8 mouse cellular contexts compared by ENCODE assay signal in the genomic region with DNA sequence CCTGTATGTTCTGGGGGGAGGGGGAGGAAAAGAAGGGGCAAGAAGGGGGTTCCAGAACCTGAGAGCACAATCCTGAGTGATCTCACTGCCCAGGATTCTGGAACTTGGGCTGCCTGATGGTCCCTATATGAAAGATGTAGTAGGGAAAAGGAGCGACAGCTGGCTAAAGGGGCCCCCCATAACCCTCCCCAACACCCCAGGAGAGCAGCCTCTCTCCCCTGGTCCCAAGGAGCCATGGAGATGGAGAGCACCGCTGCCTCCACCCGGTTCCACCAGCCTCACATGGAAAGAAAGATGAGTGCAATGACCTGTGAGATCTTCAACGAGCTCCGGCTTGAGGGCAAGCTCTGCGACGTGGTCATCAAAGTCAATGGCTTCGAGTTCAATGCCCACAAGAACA. TPM values are rescaled to one million over a fixed set of nuclear protein-coding genes. Genes with fewer than 3 reads are reported as not detected.
DNase-seq lines count a peak whose midpoint lies in the region; ATAC-seq and TF ChIP-seq lines count a peak whose summit lies in the region.

Gene Nt5c3b, minus strand, starts transcription at position 12 of the 400 bp plus-strand sequence.
Gene Klhl10, plus strand, starts transcription at position 121 of the 400 bp plus-strand sequence.

- H3K36me3 ChIP-seq in heart, embryonic 12.5 days: peaks cover 24% of the 10 kb centered on the region
- H3K36me3 ChIP-seq in ES-E14 (ENCODE audit: control insufficient read depth, insufficient read depth, low read length, poor library complexity, severe bottlenecking) (no peaks in the 10 kb centered on the region), macrophage (ENCODE audit: inconsistent target) (no peaks in the 10 kb centered on the region)
- H3K36me3 ChIP-seq in heart, postnatal 0 days (replicated peaks; ENCODE audit: control insufficient read depth, insufficient read depth, low read length): peaks cover 13% of the 10 kb centered on the region; the same call in 1 of the 2 replicates

- peak within 1 kb of the TSS; percentile 20; the same call in 1 of the 2 replicates for H3K27ac ChIP-seq in heart, embryonic 12.5 days (ENCODE audit: poor library complexity, severe bottlenecking)
- H3K27ac ChIP-seq in ES-E14 (ENCODE audit: insufficient read depth, low read depth, low read length, poor library complexity, severe bottlenecking) (no peak within 1 kb of the TSS), macrophage (no peak within 1 kb of the TSS)
- H3K27ac ChIP-seq in heart, postnatal 0 days (ENCODE audit: low read depth): peak within 1 kb of the TSS; percentile 56; the same call in 1 of the 2 replicates

- in situ Hi-C loops in ES-E14 (cut with MboI; ENCODE audit: low sequenced_read_pairs in 2 of 2, unreplicated experiment in 2 of 2): no loop called here

- H3K4me3 ChIP-seq in heart, embryonic 12.5 days: peak within 1 kb of the TSS; percentile 73
- peak within 1 kb of the TSS; percentile 83 to 91 for H3K4me3 ChIP-seq in ES-E14 (ENCODE audit: insufficient read depth in 1 of 2, low read depth in 1 of 2, low read length in 2 of 2, poor library complexity in 1 of 2, severe bottlenecking in 1 of 2)
- peak within 1 kb of the TSS; percentile 95 for H3K4me3 ChIP-seq in heart, postnatal 0 days (ENCODE audit: low read depth, low read length)
- peak within 1 kb of the TSS; percentile 26 for H3K4me3 ChIP-seq in macrophage (ENCODE audit: inconsistent target)

- no peaks in the 10 kb centered on the region for H3K27me3 ChIP-seq in heart, embryonic 12.5 days (replicated peaks)
- H3K27me3 ChIP-seq in heart, postnatal 0 days (ENCODE audit: control insufficient read depth, insufficient read depth, low read length): no peaks in the 10 kb centered on the region

- no peak for TF ChIP-seq EP300 in heart, postnatal 0 days (IDR thresholded peaks at IDR 0.05; ENCODE audit: low read depth)

- 83% methylated on average over 8 of the region's 8 CpGs for WGBS in heart, embryonic 12.5 days
- WGBS in heart, postnatal 0 days: 78% methylated on average over 8 of the region's 8 CpGs
- 90% methylated on average over 8 of the region's 8 CpGs for WGBS in macrophage (ENCODE audit: missing documents)

- H3K4me2 ChIP-seq in heart, embryonic 12.5 days: peak within 1 kb of the TSS; percentile 80
- peak within 1 kb of the TSS; percentile 98 for H3K4me2 ChIP-seq in heart, postnatal 0 days (ENCODE audit: low read depth, low read length)

- ATAC-seq in heart, embryonic 12.5 days (ENCODE audit: insufficient number of reproducible peaks, low FRiP score): no peak
- no peak for ATAC-seq in heart, postnatal 0 days (ENCODE audit: insufficient read depth, low read depth)
- ATAC-seq in monocyte, adult 5-6 weeks (replicated peaks; ENCODE audit: insufficient number of reproducible peaks, low FRiP score, low TSS enrichment, poor library complexity, severe bottlenecking): no peak

- no peak for DNase-seq in heart, adult 8-10 months (ENCODE audit: low spot score)
- DNase-seq in ES-E14 (ENCODE audit: low read depth, low spot score): no peak
- no peak for DNase-seq in heart, postnatal 0 days (ENCODE audit: low spot score)
- no peak for DNase-seq in urinary bladder, adult 18-20 months (ENCODE audit: low spot score in 2 of 2)
- DNase-seq in left cerebral cortex, adult 9 months (ENCODE audit: low spot score in 2 of 2): no peak

- H3K9me3 ChIP-seq in heart, embryonic 12.5 days (replicated peaks): no peaks in the 10 kb centered on the region
- no peaks in the 10 kb centered on the region for H3K9me3 ChIP-seq in ES-E14 (ENCODE audit: control insufficient read depth, insufficient read depth, low read depth, low read length)
- H3K9me3 ChIP-seq in heart, postnatal 0 days (replicated peaks; ENCODE audit: control insufficient read depth, low read length): no peaks in the 10 kb centered on the region

- H3K9ac ChIP-seq in heart, embryonic 12.5 days: peak within 1 kb of the TSS; percentile 93
- H3K9ac ChIP-seq in ES-E14 (ENCODE audit: insufficient read depth, low read depth, low read length, poor library complexity, severe bottlenecking): peak within 1 kb of the TSS; percentile 83
- peak within 1 kb of the TSS; percentile 82 for H3K9ac ChIP-seq in heart, postnatal 0 days (replicated peaks; ENCODE audit: low read depth, low read length)

- no peaks in the 10 kb centered on the region for H3K79me2 ChIP-seq in macrophage (ENCODE audit: inconsistent target)

- no peak for TF ChIP-seq CTCF in heart, postnatal 0 days (IDR thresholded peaks at IDR 0.05; ENCODE audit: low read depth)

- peaks cover 13% of the 10 kb centered on the region for H3K4me1 ChIP-seq in heart, embryonic 12.5 days (replicated peaks)
- peaks cover 3 to 5% of the 10 kb centered on the region in 2 experiments; a peak in 3 of 4 replicates for H3K4me1 ChIP-seq in ES-E14 (ENCODE audit: control insufficient read depth in 2 of 2, insufficient read depth in 2 of 2, low read length in 2 of 2, poor library complexity in 1 of 2)
- peaks cover 12% of the 10 kb centered on the region for H3K4me1 ChIP-seq in heart, postnatal 0 days (ENCODE audit: control insufficient read depth, insufficient read depth)

TF ChIP-seq in ES-E14, 5 proteins besides CTCF, POLR2A, EP300 and RAD21:
- TF ChIP-seq ZNF384 (IDR thresholded peaks at IDR 0.05; ENCODE audit: low read depth, low read length) (no peak), HCFC1 (IDR thresholded peaks at IDR 0.05; ENCODE audit: borderline replicate concordance, insufficient read depth, low read length) (no peak), CHD2 (IDR thresholded peaks at IDR 0.05; ENCODE audit: low read depth, low read length) (no peak), ZC3H11A (IDR thresholded peaks at IDR 0.05; ENCODE audit: borderline replicate concordance, low read depth, low read length) (no peak), MAFK (IDR thresholded peaks at IDR 0.05; ENCODE audit: insufficient read depth, low read depth, low read length) (no peak)

RNA-seq across cellular contexts. Expression of gene Nt5c3b, which starts in this region (rescaled TPM):
- polyA plus RNA-seq in heart, embryonic 12.5 days (2016; fragmentation: Nextera tagmentation; extraction: Ambion mirVana): 101 and 104 TPM in 2 replicates
- 10 to 100 TPM; 18.8 to 28.0 (median 25.2) TPM for total RNA-seq in heart, adult 8-10 months (2022)
- total RNA-seq in ES-E14 (2012; rRNA removed): 27.1 and 27.4 TPM in 2 replicates
- total RNA-seq in heart, postnatal 0 days (2014; rRNA removed; ENCODE audit: low replicate concordance): 54.4 and 68.3 TPM in 2 replicates
- 84.7 and 85.0 TPM in 2 replicates for polyA plus RNA-seq in heart, postnatal 0 days (2015; fragmentation: Nextera tagmentation; extraction: Ambion mirVana)
- 10 to 100 TPM in 9 of 26 experiments, 1 to 10 TPM in 17; 2.1 to 21.4 (median 8.8) TPM for total RNA-seq in macrophage (2018; cell fraction: chromatin; rRNA removed)
- total RNA-seq in macrophage (2018; cell fraction: cytosol; rRNA removed): 10 to 100 TPM in 1 of 26 experiments, 1 to 10 TPM in 25; 4.4 to 10.1 (median 6.6) TPM
- 10 to 100 TPM in 3 of 26 experiments, 1 to 10 TPM in 20, under 1 TPM in 3; 0.53 to 17.3 (median 5.1) TPM for total RNA-seq in macrophage (2018; cell fraction: nucleus; rRNA removed)
- 10.7 to 17.3 TPM (median 13.4 TPM) in 3 replicates for polyA plus RNA-seq in macrophage (2018)
- total RNA-seq in monocyte, adult 5-6 weeks (2017): 8.0 to 38.5 TPM (median 14.4 TPM) in 3 replicates

RNA-seq across cellular contexts. Expression of gene Klhl10, which starts in this region (rescaled TPM):
- polyA plus RNA-seq in heart, embryonic 12.5 days (2016; fragmentation: Nextera tagmentation; extraction: Ambion mirVana): 0.65 and 0.76 TPM in 2 replicates
- total RNA-seq in heart, adult 8-10 months (2022): under 1 TPM; 0.59 to 0.90 (median 0.77) TPM
- total RNA-seq in ES-E14 (2012; rRNA removed): 1.7 and 2.9 TPM in 2 replicates
- not detected in 2 replicates for total RNA-seq in heart, postnatal 0 days (2014; rRNA removed; ENCODE audit: low replicate concordance)
- polyA plus RNA-seq in heart, postnatal 0 days (2015; fragmentation: Nextera tagmentation; extraction: Ambion mirVana): 0.34 and 0.47 TPM in 2 replicates
- under 1 TPM in 4 of 26 experiments, not detected in 22; 0.32 to 0.98 (median 0.37) TPM for total RNA-seq in macrophage (2018; cell fraction: chromatin; rRNA removed)
- under 1 TPM in 14 of 26 experiments, not detected in 12; 0.04 to 0.18 (median 0.09) TPM for total RNA-seq in macrophage (2018; cell fraction: cytosol; rRNA removed)
- total RNA-seq in macrophage (2018; cell fraction: nucleus; rRNA removed): 1 to 10 TPM in 1 of 26 experiments, under 1 TPM in 8, not detected in 17; 0.31 to 1.1 (median 0.56) TPM
- 0.07 TPM in 1 of 3 replicates, not detected in the others for polyA plus RNA-seq in macrophage (2018)
- 0.97 TPM in 1 of 3 replicates, not detected in the others for total RNA-seq in monocyte, adult 5-6 weeks (2017)

Comparison
In these comparisons a context has a peak if more than half of its experiments do, and no peak if none do; other contexts are left out.
1. H3K27ac ChIP-seq: peak in heart, embryonic 12.5 days (single experiment) and heart, postnatal 0 days (single experiment); none in ES-E14 (single experiment) and macrophage (single experiment).
2. H3K4me3 ChIP-seq: peak in every context shown above with its lines; median percentile 95 in heart, postnatal 0 days; 87 in ES-E14; 73 in heart, embryonic 12.5 days; 26 in macrophage.
3. Peak in every context shown above with its lines, with median percentiles within 50 percentile points of each other: H3K9ac ChIP-seq.